Mouse (Mus musculus): ENCODE measurements at regions not wholly inside any gene's neighbourhood (a gene's known extent, or its start where the extent isn't known, plus 50 kb on each side); places are given as distances from the start of the nearest gene placed in this dataset.

DNA sequence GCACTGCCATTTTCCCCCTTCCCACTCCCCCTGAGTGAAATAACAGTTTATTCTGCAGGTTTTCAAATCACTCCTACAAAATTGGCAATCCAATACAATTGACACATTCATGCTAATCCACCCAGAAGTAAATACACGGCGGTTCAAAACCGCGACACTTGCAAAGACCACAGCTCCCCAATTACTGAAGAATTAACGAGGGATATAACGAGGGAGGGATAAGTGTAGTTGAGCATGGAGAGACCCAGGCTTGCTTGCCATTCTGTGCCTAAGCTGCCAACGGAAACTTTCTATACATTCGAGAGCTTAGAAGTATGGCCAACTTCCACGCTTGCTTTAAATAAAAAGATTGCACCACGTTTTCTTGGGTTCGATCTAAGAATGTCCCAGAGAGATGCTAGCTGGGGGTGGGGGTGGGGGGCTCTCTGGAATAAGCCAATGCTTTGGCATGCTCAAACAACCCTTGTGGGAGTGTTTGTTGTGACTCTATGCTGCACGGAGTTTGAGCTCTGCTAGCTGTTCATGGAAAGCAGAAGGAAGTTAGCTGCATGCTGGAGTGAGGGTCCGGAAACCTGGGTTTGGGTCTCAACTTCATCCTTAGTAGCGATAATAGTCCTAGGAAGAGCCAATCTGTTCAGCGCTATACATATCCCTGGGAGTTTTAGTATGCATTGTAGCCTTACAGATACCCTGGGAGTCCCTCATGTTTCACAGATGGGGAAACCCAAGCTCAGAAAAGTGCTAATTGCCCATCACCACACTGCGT, 98.9 kb upstream of the Nrbf2 start:
- 87% methylated on average over 16 of the region's 16 CpGs for WGBS
- H3K9ac ChIP-seq, result no peak overlapping the region
- no peak overlapping the region for H3K4me2 ChIP-seq (replicated peaks)
- no peak for ATAC-seq (ENCODE audit: insufficient number of reproducible peaks, insufficient read depth, low FRiP score, low TSS enrichment)
- no peak overlapping the region for H3K4me3 ChIP-seq
- no peaks in the 10 kb centered on the region for H3K4me1 ChIP-seq
- H3K9me3 ChIP-seq, result no peaks in the 10 kb centered on the region
- H3K36me3 ChIP-seq, result no peaks in the 10 kb centered on the region
- H3K27ac ChIP-seq, result no peak overlapping the region
- H3K27me3 ChIP-seq, result no peaks in the 10 kb centered on the region

DNA sequence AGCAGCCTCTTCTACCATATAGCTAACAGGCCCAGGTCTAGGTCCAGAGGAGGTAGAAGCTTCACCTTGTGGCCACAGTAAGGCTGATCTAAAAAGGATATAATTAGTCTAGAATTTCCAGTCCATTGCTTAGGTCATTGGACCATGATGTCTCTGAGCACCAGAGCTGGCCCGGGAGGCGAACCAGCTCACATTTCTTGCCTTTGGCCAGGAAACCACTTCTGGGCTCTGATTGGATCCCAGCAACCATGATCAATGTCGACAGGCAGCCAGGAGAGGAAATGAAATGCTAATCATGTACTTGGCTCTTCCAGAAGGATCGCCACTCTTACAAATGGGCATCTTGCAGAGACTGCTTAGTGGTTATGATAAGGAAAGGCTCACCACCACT, 99.5 kb upstream of the Nrbf2 start:
- no peaks in the 10 kb centered on the region for H3K9me3 ChIP-seq
- no peaks in the 10 kb centered on the region for H3K4me1 ChIP-seq
- ATAC-seq (ENCODE audit: insufficient number of reproducible peaks, insufficient read depth, low FRiP score, low TSS enrichment), result no peak
- H3K27me3 ChIP-seq, result no peaks in the 10 kb centered on the region
- no peak overlapping the region for H3K4me2 ChIP-seq (replicated peaks)
- H3K36me3 ChIP-seq, result no peaks in the 10 kb centered on the region
- WGBS, result 53% methylated on average over 4 of the region's 4 CpGs
- no peak overlapping the region for H3K27ac ChIP-seq
- H3K9ac ChIP-seq, result no peak overlapping the region
- H3K4me3 ChIP-seq, result no peak overlapping the region

DNA sequence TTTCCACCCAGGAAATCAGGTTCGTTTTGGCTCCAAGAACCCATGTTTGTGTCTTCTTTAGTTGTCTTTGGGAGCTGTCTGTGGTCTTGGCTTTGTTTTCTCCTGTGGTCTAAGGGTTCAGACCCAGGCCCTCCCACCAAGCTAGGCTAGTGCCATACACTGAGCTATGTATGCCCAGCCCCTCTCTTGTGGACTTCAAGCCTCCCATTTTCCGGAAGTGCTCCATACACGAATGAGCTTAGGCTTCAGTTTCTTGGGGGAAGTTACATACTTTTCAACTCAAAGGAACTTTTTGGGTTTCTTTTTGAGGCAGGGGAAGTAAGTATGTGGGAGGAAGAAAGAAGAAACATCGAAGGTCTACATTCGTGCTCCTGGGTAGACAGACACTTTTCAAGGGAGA, 100.9 kb upstream of the Nrbf2 start:
- 87% methylated on average over 5 of the region's 5 CpGs for WGBS
- no peak for ATAC-seq (ENCODE audit: insufficient number of reproducible peaks, insufficient read depth, low FRiP score, low TSS enrichment)
- H3K36me3 ChIP-seq, result no peaks in the 10 kb centered on the region

DNA sequence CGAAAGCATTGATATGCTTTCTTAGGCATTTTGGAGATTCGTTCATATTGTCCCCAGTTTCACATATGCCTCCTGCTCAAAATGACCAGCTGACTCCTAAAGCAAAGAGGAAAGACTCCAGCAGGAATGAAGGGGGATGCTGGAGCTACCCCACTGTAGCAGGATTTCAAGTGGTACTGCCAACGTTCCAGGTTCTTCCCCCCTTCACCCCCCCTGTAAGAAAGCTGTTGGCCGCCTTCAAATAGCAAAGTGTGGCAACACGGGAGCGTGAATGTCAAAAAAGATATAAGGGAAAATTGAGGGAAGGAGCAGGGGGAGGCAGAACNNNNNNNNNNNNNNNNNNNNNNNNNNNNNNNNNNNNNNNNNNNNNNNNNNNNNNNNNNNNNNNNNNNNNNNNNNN, 103.7 kb upstream of the Nrbf2 start:
- no peak overlapping the region for H3K27ac ChIP-seq
- no peak overlapping the region for H3K4me3 ChIP-seq
- 81% methylated on average over 5 of the region's 6 CpGs for WGBS
- H3K4me1 ChIP-seq, result no peaks in the 10 kb centered on the region
- no peaks in the 10 kb centered on the region for H3K27me3 ChIP-seq
- no peak overlapping the region for H3K4me2 ChIP-seq (replicated peaks)
- no peak for ATAC-seq (ENCODE audit: insufficient number of reproducible peaks, insufficient read depth, low FRiP score, low TSS enrichment)
- H3K9me3 ChIP-seq, result no peaks in the 10 kb centered on the region
- H3K36me3 ChIP-seq, result no peaks in the 10 kb centered on the region
- H3K9ac ChIP-seq, result no peak overlapping the region

More for the DNA sequence above, 100.9 kb upstream of the Nrbf2 start:
- H3K4me2 ChIP-seq (replicated peaks), result no peak overlapping the region
- H3K27ac ChIP-seq, result no peak overlapping the region
- no peaks in the 10 kb centered on the region for H3K9me3 ChIP-seq
- no peak overlapping the region for H3K4me3 ChIP-seq
- H3K4me1 ChIP-seq, result no peaks in the 10 kb centered on the region
- no peak overlapping the region for H3K9ac ChIP-seq
- no peaks in the 10 kb centered on the region for H3K27me3 ChIP-seq

DNA sequence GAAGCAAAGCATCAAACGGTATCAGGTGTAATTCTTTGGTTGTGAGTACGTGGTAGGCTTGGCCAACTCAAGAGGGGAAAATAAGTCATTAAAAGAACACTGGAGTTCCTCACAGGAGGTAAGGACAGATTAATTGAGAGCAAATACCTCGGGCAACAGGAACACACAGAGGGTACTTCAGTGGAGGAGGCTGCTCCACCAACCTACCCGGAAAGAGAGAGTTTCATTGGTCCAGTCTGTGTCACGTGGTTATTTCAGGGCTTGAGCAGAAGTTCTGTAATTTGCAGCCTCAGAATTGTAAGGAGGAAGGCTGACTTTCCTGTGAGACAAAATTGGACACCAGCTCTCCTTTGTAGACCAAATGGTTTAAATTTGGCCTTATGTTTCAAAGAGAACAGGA, 115.3 kb upstream of the Nrbf2 start:
- no peak for ATAC-seq (ENCODE audit: insufficient number of reproducible peaks, insufficient read depth, low FRiP score, low TSS enrichment)

DNA sequence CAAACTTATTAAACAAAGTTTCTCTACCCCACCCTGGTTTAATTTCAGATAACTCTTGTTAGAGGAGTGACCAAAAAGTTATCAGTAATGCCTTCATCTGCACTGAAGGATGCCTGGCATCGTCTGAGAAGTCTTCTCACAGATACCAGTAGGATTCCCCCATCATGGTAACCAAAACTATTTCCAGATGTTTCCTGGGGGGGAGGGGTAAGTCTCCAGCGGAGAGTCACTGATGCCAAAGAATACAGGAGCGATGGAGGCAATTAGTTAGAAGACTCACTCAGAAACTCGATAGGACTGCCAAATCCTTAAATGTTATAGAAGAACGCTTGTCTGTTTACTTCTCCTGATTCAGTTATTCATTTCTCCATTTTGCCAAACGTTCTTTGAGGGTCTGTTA, 116.3 kb upstream of the Nrbf2 start:
- Histone ChIP-seq H3K4me1 (0 out of 2 replicates have a peak, but pooled peaks cover 3% of the 10 kb centered on the region), H3K4me3 (no peak overlapping the region), H3K36me3 (no peaks in the 10 kb centered on the region), H3K27me3 (no peaks in the 10 kb centered on the region), H3K9me3 (no peaks in the 10 kb centered on the region), H3K27ac (no peak overlapping the region), H3K9ac (no peak overlapping the region), H3K4me2 (replicated peaks) (no peak overlapping the region)
- WGBS, result 23% methylated on average over 6 of the region's 6 CpGs
- ATAC-seq (ENCODE audit: insufficient number of reproducible peaks, insufficient read depth, low FRiP score, low TSS enrichment), result no peak

More for the DNA sequence above, 115.3 kb upstream of the Nrbf2 start:
- Histone ChIP-seq H3K36me3 (no peaks in the 10 kb centered on the region), H3K4me2 (replicated peaks) (no peak overlapping the region), H3K9me3 (no peaks in the 10 kb centered on the region), H3K4me3 (no peak overlapping the region), H3K4me1 (0 out of 2 replicates have a peak, but pooled peaks cover 4% of the 10 kb centered on the region), H3K27ac (no peak overlapping the region), H3K27me3 (no peaks in the 10 kb centered on the region), H3K9ac (no peak overlapping the region)
- 56% methylated on average over 5 of the region's 5 CpGs for WGBS

DNA sequence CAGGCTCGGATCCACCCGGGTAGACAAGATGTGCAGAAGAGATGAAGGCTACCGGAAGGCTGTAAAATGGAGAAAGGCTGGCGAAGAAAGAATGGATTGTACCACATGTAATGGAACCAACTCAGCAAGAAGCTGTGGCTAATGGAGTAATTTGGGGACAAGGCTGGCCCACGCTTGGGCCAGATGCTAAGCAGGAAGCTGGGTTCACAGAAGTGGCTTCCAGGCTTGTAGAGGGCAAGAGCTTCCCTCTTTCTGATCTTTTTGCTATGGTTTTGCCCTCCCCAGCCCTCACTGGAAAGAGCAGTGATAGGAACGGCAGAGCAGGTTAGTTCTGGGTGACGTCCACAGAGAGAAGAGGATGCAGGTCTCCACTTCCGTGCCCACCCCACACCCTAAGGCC, 117.7 kb upstream of the Egr2 start:
- Histone ChIP-seq H3K4me2 (replicated peaks) (no peak overlapping the region), H3K4me3 (no peak overlapping the region), H3K36me3 (no peaks in the 10 kb centered on the region), H3K9ac (no peak overlapping the region), H3K27me3 (no peaks in the 10 kb centered on the region), H3K4me1 (0 out of 2 replicates have a peak, but pooled peaks cover 5% of the 10 kb centered on the region), H3K27ac (no peak overlapping the region), H3K9me3 (no peaks in the 10 kb centered on the region)
- no peak for ATAC-seq (ENCODE audit: insufficient number of reproducible peaks, insufficient read depth, low FRiP score, low TSS enrichment)
- WGBS, result 88% methylated on average over 8 of the region's 8 CpGs

DNA sequence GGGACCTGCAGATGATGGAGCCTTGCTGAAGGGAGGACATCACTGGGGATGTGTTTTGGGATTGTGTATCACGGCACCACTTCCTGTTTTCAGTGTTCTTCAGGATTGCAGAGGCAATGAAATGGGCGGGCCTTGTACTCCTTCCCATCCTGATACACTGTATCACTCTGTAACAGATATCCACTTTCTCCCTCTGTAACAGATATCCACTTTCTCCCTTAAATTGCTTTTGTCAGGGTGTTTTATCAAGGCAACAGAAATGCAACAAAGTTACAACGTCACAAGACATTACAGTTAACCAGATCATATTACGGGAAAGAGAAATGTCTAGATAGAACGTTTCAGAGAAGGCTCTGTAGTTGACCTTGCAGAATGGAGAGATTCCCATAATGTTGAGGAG, 114.5 kb upstream of the Egr2 start:
- no peak for ATAC-seq (ENCODE audit: insufficient number of reproducible peaks, insufficient read depth, low FRiP score, low TSS enrichment)
- no peak overlapping the region for H3K9ac ChIP-seq
- no peak overlapping the region for H3K27ac ChIP-seq
- WGBS, result 68% methylated on average over 5 of the region's 5 CpGs
- no peaks in the 10 kb centered on the region for H3K27me3 ChIP-seq
- H3K4me1 ChIP-seq, result 0 out of 2 replicates have a peak, but pooled peaks cover 5% of the 10 kb centered on the region
- no peak overlapping the region for H3K4me2 ChIP-seq (replicated peaks)
- H3K36me3 ChIP-seq, result no peaks in the 10 kb centered on the region
- 0 out of 2 replicates have a peak, but pooled peaks cover 5% of the 10 kb centered on the region for H3K9me3 ChIP-seq
- no peak overlapping the region for H3K4me3 ChIP-seq

DNA sequence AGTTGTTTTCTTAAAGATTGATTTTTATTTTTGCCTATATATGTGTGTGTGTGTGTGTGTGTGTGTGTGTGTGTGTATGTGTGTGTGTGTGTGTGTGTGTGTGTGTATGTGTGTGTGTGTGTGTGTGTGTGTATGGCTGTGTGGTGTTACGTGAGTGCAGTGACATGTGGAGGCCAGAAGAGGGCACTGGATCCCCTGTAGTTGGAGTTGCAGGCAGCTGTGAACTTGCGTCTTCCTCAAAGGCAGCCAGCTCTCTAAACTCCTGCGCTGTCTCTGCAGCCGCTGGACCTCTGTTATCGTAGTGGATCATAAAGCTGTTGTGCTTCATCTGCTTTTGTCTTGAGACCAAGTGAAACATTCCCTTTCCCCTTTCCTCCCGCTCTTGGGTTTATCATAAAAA, 109.9 kb upstream of the Egr2 start:
- no peaks in the 10 kb centered on the region for H3K36me3 ChIP-seq
- WGBS, result 95% methylated on average over 6 of the region's 6 CpGs
- peaks cover 4% of the 10 kb centered on the region; the same call in 1 of the 2 replicates for H3K4me1 ChIP-seq
- H3K9ac ChIP-seq, result no peak overlapping the region
- H3K27me3 ChIP-seq, result no peaks in the 10 kb centered on the region
- no peak overlapping the region for H3K4me3 ChIP-seq
- H3K27ac ChIP-seq, result no peak overlapping the region
- H3K9me3 ChIP-seq, result 0 out of 2 replicates have a peak, but pooled peaks cover 5% of the 10 kb centered on the region
- no peak for ATAC-seq (ENCODE audit: insufficient number of reproducible peaks, insufficient read depth, low FRiP score, low TSS enrichment)
- H3K4me2 ChIP-seq (replicated peaks), result no peak overlapping the region

DNA sequence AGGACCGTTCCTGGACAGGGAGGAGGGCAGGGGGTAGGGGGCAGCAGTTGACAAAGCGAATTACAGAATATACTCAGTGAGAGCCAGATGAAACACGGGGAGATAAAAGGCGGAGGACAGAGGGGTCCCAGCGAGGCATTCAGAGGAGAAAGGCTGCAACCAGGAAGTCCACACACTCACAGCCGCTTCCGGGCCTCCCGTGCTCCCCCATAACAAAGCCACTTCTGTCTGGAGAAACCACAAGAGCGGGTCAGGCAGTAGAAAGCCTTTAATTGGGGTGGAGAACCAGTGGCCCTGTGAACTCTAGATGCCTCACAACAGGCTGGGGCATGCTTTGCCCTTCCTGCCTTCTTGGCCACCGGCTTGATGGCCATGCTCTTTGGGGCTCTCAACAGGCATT, 108.1 kb upstream of the Egr2 start:
- no peak overlapping the region for H3K4me2 ChIP-seq (replicated peaks)
- H3K4me3 ChIP-seq, result no peak overlapping the region
- no peaks in the 10 kb centered on the region for H3K36me3 ChIP-seq
- no peak overlapping the region for H3K27ac ChIP-seq
- ATAC-seq (ENCODE audit: insufficient number of reproducible peaks, insufficient read depth, low FRiP score, low TSS enrichment), result no peak
- peaks cover 4% of the 10 kb centered on the region; the same call in 1 of the 2 replicates for H3K4me1 ChIP-seq
- H3K27me3 ChIP-seq, result no peaks in the 10 kb centered on the region
- H3K9me3 ChIP-seq, result 0 out of 2 replicates have a peak, but pooled peaks cover 5% of the 10 kb centered on the region
- no peak overlapping the region for H3K9ac ChIP-seq
- 13% methylated on average over 10 of the region's 10 CpGs for WGBS

DNA sequence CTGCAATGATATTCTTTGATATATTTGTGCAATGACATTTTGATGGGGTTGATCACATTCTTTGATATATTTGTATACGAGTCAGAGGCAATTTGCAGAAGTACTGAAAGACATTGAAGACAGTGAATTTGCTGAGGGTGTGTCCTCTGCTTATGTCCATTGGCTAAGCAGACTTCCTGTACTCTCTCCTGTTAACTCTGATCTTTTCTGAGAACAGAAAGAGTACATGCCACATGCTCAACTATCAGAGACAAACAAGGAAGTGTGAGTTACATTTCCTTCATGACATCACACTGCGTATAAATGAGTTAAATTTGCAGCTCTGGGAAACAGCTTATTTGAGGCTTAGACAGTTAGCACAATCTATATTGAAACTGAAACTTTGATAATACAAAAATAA, 104.5 kb upstream of the Egr2 start:
- Histone ChIP-seq H3K4me2 (replicated peaks) (no peak overlapping the region), H3K36me3 (no peaks in the 10 kb centered on the region), H3K4me3 (no peak overlapping the region), H3K4me1 (peaks cover 4% of the 10 kb centered on the region; the same call in 1 of the 2 replicates), H3K9me3 (no peaks in the 10 kb centered on the region), H3K9ac (no peak overlapping the region), H3K27ac (no peak overlapping the region), H3K27me3 (no peaks in the 10 kb centered on the region)
- 79% methylated on average over 2 of the region's 2 CpGs for WGBS
- no peak for ATAC-seq (ENCODE audit: insufficient number of reproducible peaks, insufficient read depth, low FRiP score, low TSS enrichment)

DNA sequence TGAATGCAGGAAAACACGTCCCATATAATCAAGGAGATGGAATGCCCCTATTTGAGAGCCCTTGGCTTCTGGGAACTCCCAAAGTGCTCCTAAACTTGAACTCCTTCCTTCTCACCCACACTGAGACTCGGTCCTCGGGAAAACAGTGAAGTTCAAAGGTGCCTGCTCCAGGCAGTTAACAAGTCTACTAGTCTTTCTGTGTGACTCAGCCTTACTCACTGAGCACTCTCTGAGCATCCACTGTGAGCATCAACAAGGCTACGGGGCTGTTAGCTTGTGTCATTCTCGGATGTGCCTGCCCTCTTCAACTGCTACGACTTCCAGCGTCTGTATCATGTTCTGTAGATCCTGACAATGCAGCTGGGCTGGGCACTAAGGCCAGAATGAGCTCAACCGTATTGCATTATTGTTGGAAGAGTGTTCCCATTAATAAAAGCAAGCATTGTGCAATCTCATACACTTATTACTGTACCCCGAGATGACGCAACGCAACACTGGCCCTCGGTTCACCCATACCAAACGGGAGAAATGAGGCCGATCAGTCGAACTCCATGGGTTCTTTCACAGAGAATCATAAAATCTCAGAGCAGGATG, 96.1 kb upstream of the Egr2 start:
- H3K27me3 ChIP-seq, result no peaks in the 10 kb centered on the region
- no peaks in the 10 kb centered on the region for H3K9me3 ChIP-seq
- no peak overlapping the region for H3K9ac ChIP-seq
- WGBS, result 91% methylated on average over 15 of the region's 15 CpGs
- H3K4me3 ChIP-seq, result no peak overlapping the region
- H3K27ac ChIP-seq, result no peak overlapping the region
- no peak overlapping the region for H3K4me2 ChIP-seq (replicated peaks)
- no peak for ATAC-seq (ENCODE audit: insufficient number of reproducible peaks, insufficient read depth, low FRiP score, low TSS enrichment)
- H3K36me3 ChIP-seq, result no peaks in the 10 kb centered on the region
- H3K4me1 ChIP-seq, result no peaks in the 10 kb centered on the region

Measured in embryonic facial prominence, embryonic 12.5 days (tissue).